Mouse (Mus musculus): ENCODE measurements around the gene Adamtsl4. TPM values are rescaled to one million over a fixed set of nuclear protein-coding genes. Genes with fewer than 3 reads are reported as not detected.
A peak's percentile ranks its signal among the peaks of the same experiment; 100 is the strongest.
"Not testable (repeated sequence)": the region's sequence is repeated elsewhere in the genome, so short reads cannot be mapped to it uniquely, and the experiment has no call there.

Gene Adamtsl4
- polyA plus RNA-seq, 1 experiment from 2014 or later = 0.74 TPM

GRCm38 (mm10) chr3:95674812-95675211, 12.9 kb downstream of the Adamtsl4 start:
- Histone ChIP-seq H3K4me1 (ENCODE audit: control insufficient read depth, low read depth, low read length) (peaks cover 59% of the 10 kb centered on the region), H3K36me3 (ENCODE audit: control insufficient read depth, insufficient read depth) (no peaks in the 10 kb centered on the region), H3K4me3 (ENCODE audit: low read depth, low read length) (peak overlapping the region; percentile 50), H3K9me3 (replicated peaks; ENCODE audit: control insufficient read depth, low read length) (no peaks in the 10 kb centered on the region), H3K27me3 (ENCODE audit: control insufficient read depth, insufficient read depth, low read depth, low read length) (no peaks in the 10 kb centered on the region), H3K27ac (ENCODE audit: low read length) (peak overlapping the region; percentile 98), H3K9ac (ENCODE audit: low read depth, low read length) (peak overlapping the region; percentile 77), H3K4me2 (ENCODE audit: low read depth, low read length) (peak overlapping the region; percentile 74)
- 3% methylated on average over 6 of the region's 6 CpGs for WGBS (ENCODE audit: insufficient replicate concordance)
- peak; percentile 71 for ATAC-seq (ENCODE audit: low read depth)

- Histone ChIP-seq H3K9ac (ENCODE audit: low read depth, low read length) (peak overlapping the region; percentile 77), H3K27me3 (ENCODE audit: control insufficient read depth, insufficient read depth, low read depth, low read length) (no peaks in the 10 kb centered on the region), H3K9me3 (replicated peaks; ENCODE audit: control insufficient read depth, low read length) (no peaks in the 10 kb centered on the region), H3K4me2 (ENCODE audit: low read depth, low read length) (peak overlapping the region; percentile 74), H3K27ac (ENCODE audit: low read length) (peak overlapping the region; percentile 98), H3K4me3 (ENCODE audit: low read depth, low read length) (peak overlapping the region; percentile 50), H3K4me1 (ENCODE audit: control insufficient read depth, low read depth, low read length) (peaks cover 60% of the 10 kb centered on the region), H3K36me3 (ENCODE audit: control insufficient read depth, insufficient read depth) (0 out of 2 replicates have a peak, but pooled peaks cover 1% of the 10 kb centered on the region)
- ATAC-seq (ENCODE audit: low read depth) = peak; percentile 93
- WGBS (ENCODE audit: insufficient replicate concordance) = 0% methylated on average over 2 of the region's 2 CpGs
Observed at GRCm38 (mm10) chr3:95674236-95674635, 13.5 kb downstream of the Adamtsl4 start.

- Histone ChIP-seq H3K9me3 (replicated peaks; ENCODE audit: control insufficient read depth, low read length) (no peaks in the 10 kb centered on the region), H3K36me3 (ENCODE audit: control insufficient read depth, insufficient read depth) (0 out of 2 replicates have a peak, but pooled peaks cover 2% of the 10 kb centered on the region), H3K9ac (ENCODE audit: low read depth, low read length) (peak overlapping the region; percentile 77), H3K27me3 (ENCODE audit: control insufficient read depth, insufficient read depth, low read depth, low read length) (no peaks in the 10 kb centered on the region), H3K4me1 (ENCODE audit: control insufficient read depth, low read depth, low read length) (peaks cover 61% of the 10 kb centered on the region), H3K27ac (ENCODE audit: low read length) (peak overlapping the region; percentile 98), H3K4me2 (ENCODE audit: low read depth, low read length) (peak overlapping the region; percentile 74), H3K4me3 (ENCODE audit: low read depth, low read length) (peak overlapping the region; percentile 50)
- WGBS (ENCODE audit: insufficient replicate concordance) = 8% methylated on average over 11 of the region's 11 CpGs
- ATAC-seq (ENCODE audit: low read depth) = no peak
Observed at GRCm38 (mm10) chr3:95673707-95674211, 14.0 kb downstream of the Adamtsl4 start.

- peak overlapping the region; percentile 77 for H3K9ac ChIP-seq (ENCODE audit: low read depth, low read length)
- H3K4me1 ChIP-seq (ENCODE audit: control insufficient read depth, low read depth, low read length) = peaks cover 66% of the 10 kb centered on the region
- H3K4me2 ChIP-seq (ENCODE audit: low read depth, low read length) = peak overlapping the region; percentile 74
- ATAC-seq (ENCODE audit: low read depth) = no peak
- peak overlapping the region; percentile 98 for H3K27ac ChIP-seq (ENCODE audit: low read length)
- H3K27me3 ChIP-seq (ENCODE audit: control insufficient read depth, insufficient read depth, low read depth, low read length) = no peaks in the 10 kb centered on the region
- no peaks in the 10 kb centered on the region for H3K9me3 ChIP-seq (replicated peaks; ENCODE audit: control insufficient read depth, low read length)
- WGBS (ENCODE audit: insufficient replicate concordance) = 49% methylated on average over 10 of the region's 10 CpGs
- H3K36me3 ChIP-seq (ENCODE audit: control insufficient read depth, insufficient read depth) = 0 out of 2 replicates have a peak, but pooled peaks cover 2% of the 10 kb centered on the region
- H3K4me3 ChIP-seq (ENCODE audit: low read depth, low read length) = peak overlapping the region; percentile 50
Observed at GRCm38 (mm10) chr3:95672861-95673706, 14.6 kb downstream of the Adamtsl4 start.

- peaks cover 72% of the 10 kb centered on the region for H3K4me1 ChIP-seq (ENCODE audit: control insufficient read depth, low read depth, low read length)
- H3K4me3 ChIP-seq (ENCODE audit: low read depth, low read length) = no peak overlapping the region
- H3K9me3 ChIP-seq (replicated peaks; ENCODE audit: control insufficient read depth, low read length) = no peaks in the 10 kb centered on the region
- 0 out of 2 replicates have a peak, but pooled peaks cover 2% of the 10 kb centered on the region for H3K36me3 ChIP-seq (ENCODE audit: control insufficient read depth, insufficient read depth)
- no peaks in the 10 kb centered on the region for H3K27me3 ChIP-seq (ENCODE audit: control insufficient read depth, insufficient read depth, low read depth, low read length)
- 19% methylated on average over 3 of the region's 3 CpGs for WGBS (ENCODE audit: insufficient replicate concordance)
- peak overlapping the region; percentile 98 for H3K27ac ChIP-seq (ENCODE audit: low read length)
- no peak for ATAC-seq (ENCODE audit: low read depth)
- 0 out of 2 replicates have a peak overlapping the region, but pooled peaks have one; percentile 24 for H3K4me2 ChIP-seq (ENCODE audit: low read depth, low read length)
- H3K9ac ChIP-seq (ENCODE audit: low read depth, low read length) = peak overlapping the region; percentile 77
Observed at GRCm38 (mm10) chr3:95672461-95672860, 15.3 kb downstream of the Adamtsl4 start.

- Histone ChIP-seq H3K4me3 (ENCODE audit: low read depth, low read length) (no peak overlapping the region), H3K9me3 (replicated peaks; ENCODE audit: control insufficient read depth, low read length) (no peaks in the 10 kb centered on the region), H3K27me3 (ENCODE audit: control insufficient read depth, insufficient read depth, low read depth, low read length) (no peaks in the 10 kb centered on the region), H3K36me3 (ENCODE audit: control insufficient read depth, insufficient read depth) (0 out of 2 replicates have a peak, but pooled peaks cover 2% of the 10 kb centered on the region), H3K4me2 (ENCODE audit: low read depth, low read length) (no peak overlapping the region), H3K4me1 (ENCODE audit: control insufficient read depth, low read depth, low read length) (peaks cover 79% of the 10 kb centered on the region), H3K27ac (ENCODE audit: low read length) (peak overlapping the region; percentile 98), H3K9ac (ENCODE audit: low read depth, low read length) (no peak overlapping the region)
- 82% methylated on average over 5 of the region's 5 CpGs for WGBS (ENCODE audit: insufficient replicate concordance)
- ATAC-seq (ENCODE audit: low read depth) = no peak
Observed at GRCm38 (mm10) chr3:95671201-95671600, 16.5 kb downstream of the Adamtsl4 start.

GRCm38 (mm10) chr3:95670419-95670818, 17.3 kb downstream of the Adamtsl4 start:
- not testable (repeated sequence) for H3K9ac ChIP-seq (ENCODE audit: low read depth, low read length); H3K36me3 ChIP-seq (ENCODE audit: control insufficient read depth, insufficient read depth); H3K9me3 ChIP-seq (replicated peaks; ENCODE audit: control insufficient read depth, low read length); H3K27ac ChIP-seq (ENCODE audit: low read length); H3K4me2 ChIP-seq (ENCODE audit: low read depth, low read length); ATAC-seq (ENCODE audit: low read depth); H3K4me3 ChIP-seq (ENCODE audit: low read depth, low read length); H3K27me3 ChIP-seq (ENCODE audit: control insufficient read depth, insufficient read depth, low read depth, low read length)
- WGBS (ENCODE audit: insufficient replicate concordance) = 85% methylated on average over 3 of the region's 3 CpGs
- peaks cover 79% of the 10 kb centered on the region for H3K4me1 ChIP-seq (ENCODE audit: control insufficient read depth, low read depth, low read length)

- no peak for ATAC-seq (ENCODE audit: low read depth)
- 87% methylated on average over 3 of the region's 3 CpGs for WGBS (ENCODE audit: insufficient replicate concordance)
- Histone ChIP-seq H3K27me3 (ENCODE audit: control insufficient read depth, insufficient read depth, low read depth, low read length) (no peaks in the 10 kb centered on the region), H3K4me2 (ENCODE audit: low read depth, low read length) (no peak overlapping the region), H3K9ac (ENCODE audit: low read depth, low read length) (no peak overlapping the region), H3K9me3 (replicated peaks; ENCODE audit: control insufficient read depth, low read length) (no peaks in the 10 kb centered on the region), H3K36me3 (ENCODE audit: control insufficient read depth, insufficient read depth) (peaks cover 8% of the 10 kb centered on the region), H3K4me1 (ENCODE audit: control insufficient read depth, low read depth, low read length) (peaks cover 79% of the 10 kb centered on the region), H3K27ac (ENCODE audit: low read length) (peak overlapping the region; percentile 69), H3K4me3 (ENCODE audit: low read depth, low read length) (no peak overlapping the region)
Observed at GRCm38 (mm10) chr3:95669309-95669665, 18.4 kb downstream of the Adamtsl4 start.
